Mouse (Mus musculus) limb, embryonic 14.5 days (tissue): ENCODE results near the gene Casp3. TPM values are rescaled to one million over a fixed set of nuclear protein-coding genes. Genes with fewer than 3 reads are reported as not detected.

Experiments used
- ATAC-seq: fragments of 200-750 bp; cut with Nextera tagmentation; 2 replicates; pipeline ENCODE4 v1.8.0; 2017; ENCODE audit warnings: low read depth, moderate number of reproducible peaks, moderate TSS enrichment; ENCODE audit not compliant: low FRiP score
- DNase-seq: peaks from one replicate; pipeline ENCODE4 v3.0.0-alpha.2; 2015; ENCODE audit warnings: low spot score
- H3K27ac ChIP-seq: fragments of 300-500 bp; sonication (generic); replicated peaks from 2 replicates; pipeline ENCODE4 v1.5.1; 2014; ENCODE audit warnings: low read depth, mild to moderate bottlenecking, low read length, moderate library complexity, mixed read lengths
- H3K27me3 ChIP-seq: fragments of 300-500 bp; sonication (generic); 2 replicates; pipeline ENCODE4 v1.6.1; 2014; ENCODE audit warnings: low read length, mixed read lengths; ENCODE audit not compliant: control insufficient read depth, insufficient read depth
- H3K36me3 ChIP-seq: fragments of 300-500 bp; sonication (generic); 2 replicates; pipeline ENCODE4 v1.6.1; 2014; ENCODE audit warnings: mild to moderate bottlenecking, low read length, moderate library complexity, mixed read lengths; ENCODE audit not compliant: control insufficient read depth, insufficient read depth
- H3K4me1 ChIP-seq: fragments of 300-500 bp; sonication (generic); 2 replicates; pipeline ENCODE4 v1.6.1; 2014; ENCODE audit warnings: antibody characterized with exemption, low read length, mixed read lengths; ENCODE audit not compliant: control insufficient read depth, insufficient read depth
- H3K4me2 ChIP-seq: fragments of 300-500 bp; sonication (generic); replicated peaks from 2 replicates; pipeline ENCODE4 v1.6.1; 2014; ENCODE audit warnings: low read depth, mild to moderate bottlenecking, low read length, moderate library complexity; ENCODE audit not compliant: severe bottlenecking
- H3K4me3 ChIP-seq: fragments of 300-500 bp; sonication (generic); replicated peaks from 2 replicates; pipeline ENCODE4 v1.5.1; 2014; ENCODE audit warnings: low read length
- H3K9ac ChIP-seq: fragments of 300-500 bp; sonication (generic); 2 replicates; pipeline ENCODE4 v1.6.1; 2014; ENCODE audit warnings: mild to moderate bottlenecking, low read depth, low read length, moderate library complexity; ENCODE audit not compliant: severe bottlenecking
- H3K9me3 ChIP-seq: fragments of 300-500 bp; sonication (generic); 2 replicates; pipeline ENCODE4 v1.6.1; 2016; ENCODE audit warnings: low read length; ENCODE audit not compliant: control insufficient read depth
- POLR2A ChIP-seq: fragments of 200-500 bp; IDR thresholded peaks from 2 replicates; pipeline ENCODE4 v1.8.0; 2012; ENCODE audit warnings: inconsistent platforms, mild to moderate bottlenecking, moderate library complexity, borderline replicate concordance; ENCODE audit not compliant: insufficient read depth, insufficient read length; ENCODE audit errors: extremely low read depth
- WGBS: fragments of 180-500 bp; shearing (Covaris S2); extraction: QIAGEN DNeasy Blood & Tissue Kit; methylation state at CpG from one replicate; pipeline ENCODE4 v1.1.7; 2014; 5-methylcytosine and 5-hydroxymethylcytosine counted together
- polyA plus RNA-seq, 2 experiments: library from polyadenylated mRNA; depleted of rRNA in 1 of 2; stranded (reverse) in 1 of 2; unstranded in 1 of 2; fragments of >200 nt; fragmentation: Nextera tagmentation in 1 of 2; extraction: Ambion mirVana in 1 of 2; gene quantifications; 2 replicates each; pipeline versions ENCODE4 v1.2.1 to v1.2.3; 2012 to 2014

The Casp3 gene
- polyA plus RNA-seq, 2 experiments: 54.0 to 72.1 TPM

- Histone ChIP-seq H3K27me3 (no peaks in the 10 kb centered on the region), H3K4me3 (peak overlapping the region; percentile 83), H3K9me3 (no peaks in the 10 kb centered on the region), H3K4me2 (peak overlapping the region; percentile 78), H3K36me3 (no peaks in the 10 kb centered on the region), H3K27ac (peak overlapping the region; percentile 91), H3K4me1 (peaks cover 24% of the 10 kb centered on the region), H3K9ac (peak overlapping the region; percentile 90)
- DNase-seq (peak; percentile 17), ATAC-seq (peak; percentile 8)
- WGBS: 0% methylated on average over 36 of the region's 38 CpGs
- no peak for TF ChIP-seq POLR2A
Observed at GRCm38 (mm10) chr8:46617690-46618620, 864 bp downstream of the Casp3 start.

GRCm38 (mm10) chr8:46618639-46619320 lies 1.7 kb downstream of the Casp3 start:
- whole genome bisulfite sequencing: 4% methylated on average over 9 of the region's 10 CpGs
- no peaks in the 10 kb centered on the region for H3K27me3 ChIP-seq
- H3K4me2 ChIP-seq: peak overlapping the region; percentile 78
- H3K4me3 ChIP-seq: peak overlapping the region; percentile 83
- peak overlapping the region; percentile 90 for H3K9ac ChIP-seq
- TF ChIP-seq POLR2A: no peak
- ATAC-seq (no peak), DNase-seq (peak; percentile 8)
- no peaks in the 10 kb centered on the region for H3K9me3 ChIP-seq
- no peaks in the 10 kb centered on the region for H3K36me3 ChIP-seq
- no peak overlapping the region for H3K27ac ChIP-seq
- peaks cover 15% of the 10 kb centered on the region for H3K4me1 ChIP-seq

- DNase-seq: peak; percentile 47
Observed at GRCm38 (mm10) chr8:46622446-46623270, 5.6 kb downstream of the Casp3 start.

DNA sequence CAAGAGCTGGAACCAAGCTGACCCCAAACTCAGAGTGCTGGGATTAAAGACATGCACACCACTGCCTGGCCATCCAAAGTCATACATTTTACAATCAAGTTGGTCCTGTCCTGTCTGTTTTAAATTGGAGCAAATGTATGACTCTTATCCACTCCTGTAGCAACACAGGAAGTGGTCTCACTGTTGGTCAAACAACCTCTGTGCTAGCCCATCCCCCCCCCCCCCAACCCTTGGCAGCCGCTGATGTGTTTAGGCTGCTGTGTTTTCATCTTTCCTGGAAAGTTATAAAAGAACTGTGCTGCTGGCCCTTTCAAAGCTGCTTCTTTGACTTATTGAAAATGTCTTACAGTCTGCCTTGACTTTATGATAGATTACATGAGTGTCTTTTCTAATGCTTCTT lies 8.1 kb downstream of the Casp3 start:
- Histone ChIP-seq H3K4me1 (peaks cover 12% of the 10 kb centered on the region; the same call in 1 of the 2 replicates), H3K4me3 (no peak overlapping the region), H3K27ac (no peak overlapping the region), H3K9ac (no peak overlapping the region), H3K36me3 (peaks cover 6% of the 10 kb centered on the region; the same call in 1 of the 2 replicates), H3K4me2 (no peak overlapping the region), H3K27me3 (no peaks in the 10 kb centered on the region), H3K9me3 (no peaks in the 10 kb centered on the region)
- 45% methylated on average over 1 of the region's 1 CpGs for WGBS
- ATAC-seq: no peak
- DNase-seq: no peak
- no peak for TF ChIP-seq POLR2A

More at GRCm38 (mm10) chr8:46622446-46623270, 5.6 kb downstream of the Casp3 start:
- H3K36me3 ChIP-seq: no peaks in the 10 kb centered on the region
- H3K9ac ChIP-seq: no peak overlapping the region
- H3K4me3 ChIP-seq: no peak overlapping the region
- 76% methylated on average over 9 of the region's 9 CpGs for WGBS
- no peak for TF ChIP-seq POLR2A
- ATAC-seq: no peak
- no peaks in the 10 kb centered on the region for H3K9me3 ChIP-seq
- peaks cover 23% of the 10 kb centered on the region for H3K4me1 ChIP-seq
- H3K27ac ChIP-seq: no peak overlapping the region
- no peak overlapping the region for H3K4me2 ChIP-seq
- H3K27me3 ChIP-seq: no peaks in the 10 kb centered on the region
